Mouse (Mus musculus): ENCODE results near the gene Olfr1008.
"Not testable (repeated sequence)": the region's sequence is repeated elsewhere in the genome, so short reads cannot be mapped to it uniquely, and the experiment has no call there.

The Olfr1008 gene

GRCm38 (mm10) chr2:85689131-85689530 lies at the start of gene Olfr1008:
TSS of gene Olfr1008 (plus strand) at chr2:85689431.
- DNase-seq (ENCODE audit: low read depth, low spot score) = no peak

GRCm38 (mm10) chr2:85650604-85651003 lies 38.6 kb upstream of the Olfr1008 start, which contains the start of gene Olfr1002:
TSS of gene Olfr1002 (minus strand) at chr2:85650704.
- DNase-seq (ENCODE audit: low read depth, low spot score) = no peak

- DNase-seq (ENCODE audit: low read depth, low spot score) = not testable (repeated sequence)
These were observed 24.9 kb upstream of the Olfr1008 start, which contains the start of gene Olfr154 for GRCm38 (mm10) chr2:85664355-85664754. TSS of gene Olfr154 (minus strand) at chr2:85664455.

- no peak for DNase-seq (ENCODE audit: low read depth, low spot score)
These were observed 10.6 kb upstream of the Olfr1008 start, which contains the start of gene Olfr1006 for GRCm38 (mm10) chr2:85678667-85679066. TSS of gene Olfr1006 (minus strand) at chr2:85678767.

GRCm38 (mm10) chr2:85710680-85711079 lies 21.4 kb downstream of the Olfr1008 start:
- DNase-seq (ENCODE audit: low read depth, low spot score) = not testable (repeated sequence)

GRCm38 (mm10) chr2:85711159-85711558 lies 21.9 kb downstream of the Olfr1008 start:
- no peak for DNase-seq (ENCODE audit: low read depth, low spot score)

- DNase-seq (ENCODE audit: low read depth, low spot score) = no peak
These were observed 25.9 kb downstream of the Olfr1008 start, which contains the start of gene Olfr1009 for GRCm38 (mm10) chr2:85715119-85715518. TSS of gene Olfr1009 (plus strand) at chr2:85715419.

- DNase-seq (ENCODE audit: low read depth, low spot score) = peak; percentile 1
These were observed 36.6 kb downstream of the Olfr1008 start for GRCm38 (mm10) chr2:85725793-85726192.

Measured in WW6 (cell line).